Mouse (Mus musculus) gastrocnemius, adult 18-20 months (tissue): Measurements from ENCODE around the gene Wdr17. TPM values are rescaled to one million over a fixed set of nuclear protein-coding genes. Genes with fewer than 3 reads are reported as not detected.
"Not testable (repeated sequence)": the region's sequence is repeated elsewhere in the genome, so short reads cannot be mapped to it uniquely, and the experiment has no call there.

ENCODE experiments used
- DNase-seq: peaks from one replicate; pipeline ENCODE4 v3.0.0; 2021; ENCODE audit warnings: low spot score
- total RNA-seq, 2 experiments: library from RNA; stranded (reverse); gene quantifications; 2 replicates each; pipeline ENCODE4 v1.2.3; 2021

Wdr17 gene
- total RNA-seq, 2 experiments from 2014 or later, result 0.14 TPM; not detected in 1

DNA sequence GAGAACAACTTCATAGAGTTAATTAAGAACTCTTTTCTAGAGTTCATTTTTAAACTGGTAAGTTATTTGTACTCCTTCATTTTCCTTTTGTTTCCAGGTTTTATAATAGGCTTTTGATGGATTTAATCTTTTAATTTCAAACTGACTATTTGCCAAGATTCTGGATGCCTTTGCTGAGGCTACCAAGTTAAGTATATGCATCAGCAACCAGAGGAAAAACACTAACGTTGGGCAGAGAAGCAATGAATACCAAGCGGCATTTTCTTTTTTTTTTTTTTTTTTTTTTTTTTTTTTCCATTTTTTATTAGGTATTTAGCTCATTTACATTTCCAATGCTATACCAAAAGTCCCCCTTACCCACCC is 94.3 kb downstream of the Wdr17 start:
- no peak for DNase-seq

DNA sequence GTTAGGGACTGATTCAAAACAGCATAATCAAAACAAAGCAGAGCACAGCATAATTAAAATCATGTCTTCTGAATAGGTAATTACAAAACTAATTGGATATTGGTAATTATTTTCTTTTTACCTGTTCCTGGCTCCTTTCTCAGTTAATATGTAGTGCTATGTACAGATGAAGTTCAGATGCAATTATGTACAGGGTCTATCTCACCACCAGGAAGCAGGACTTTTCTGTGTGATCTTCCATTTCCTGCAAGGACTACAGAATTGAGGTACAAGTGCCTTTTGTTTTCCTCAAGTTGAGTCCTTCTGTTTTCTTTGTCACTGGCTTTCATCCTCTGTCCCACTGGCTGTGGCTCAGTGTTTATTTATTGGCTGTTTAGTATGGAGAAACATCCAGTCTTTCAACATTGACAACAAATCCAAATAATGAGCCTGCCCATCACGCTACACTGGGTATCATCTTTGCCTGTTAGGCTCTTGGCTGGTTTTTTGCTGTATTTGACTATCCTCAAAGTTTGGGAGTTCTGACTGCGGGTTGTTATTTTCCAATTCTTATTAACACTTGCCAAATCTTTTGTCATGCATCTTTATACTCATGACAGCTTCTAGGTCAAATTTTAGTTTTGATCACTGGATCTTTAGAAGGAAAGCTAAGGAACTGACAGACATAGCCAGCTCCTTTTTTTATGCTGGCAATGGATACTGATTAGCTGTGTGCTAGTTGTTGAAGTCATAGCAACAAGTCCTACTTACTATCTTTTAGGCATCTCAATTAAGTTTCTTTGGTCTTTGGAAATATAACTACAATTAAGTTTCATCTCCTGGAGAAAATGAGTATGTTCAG is 94.9 kb downstream of the Wdr17 start:
- DNase-seq, result no peak

DNA sequence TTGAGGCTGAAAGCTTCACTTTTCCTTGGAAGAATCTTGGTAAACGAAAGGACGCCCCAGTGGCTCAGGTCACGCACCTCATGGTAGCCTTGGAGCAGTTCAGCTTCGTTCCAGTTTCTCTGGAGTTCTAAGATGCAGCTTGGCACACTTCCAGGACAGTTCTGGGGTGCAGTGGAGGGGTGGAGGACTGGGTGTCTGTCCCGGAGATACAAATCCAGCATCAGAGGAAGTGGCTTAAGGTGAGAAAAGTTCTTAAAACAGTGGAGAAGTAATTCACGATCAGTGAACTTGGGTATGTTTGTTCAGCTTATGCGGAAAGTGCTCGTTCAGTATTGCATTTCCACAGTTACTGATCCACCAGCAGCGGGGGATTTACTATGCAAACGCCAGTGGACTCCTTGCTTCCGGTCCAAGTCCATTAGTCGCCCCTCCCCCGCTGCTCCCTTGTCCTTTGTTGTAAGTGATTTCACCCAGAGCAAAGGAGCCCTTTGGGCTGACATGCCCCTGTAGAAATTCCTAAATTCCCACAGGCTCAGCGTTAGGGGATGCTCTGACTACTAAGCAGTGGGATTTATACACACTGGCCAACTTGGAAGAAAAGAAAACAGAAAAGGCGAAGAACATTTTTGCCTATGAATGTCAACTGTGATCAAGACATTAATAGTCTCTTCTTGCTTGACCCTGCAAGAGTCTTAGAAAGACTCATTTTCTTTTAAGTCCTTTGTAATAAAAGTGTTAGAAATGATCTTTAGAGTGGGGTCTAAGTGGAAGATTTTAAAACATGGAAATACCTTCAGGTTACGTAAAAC is 106.6 kb downstream of the Wdr17 start:
- DNase-seq, result no peak

DNA sequence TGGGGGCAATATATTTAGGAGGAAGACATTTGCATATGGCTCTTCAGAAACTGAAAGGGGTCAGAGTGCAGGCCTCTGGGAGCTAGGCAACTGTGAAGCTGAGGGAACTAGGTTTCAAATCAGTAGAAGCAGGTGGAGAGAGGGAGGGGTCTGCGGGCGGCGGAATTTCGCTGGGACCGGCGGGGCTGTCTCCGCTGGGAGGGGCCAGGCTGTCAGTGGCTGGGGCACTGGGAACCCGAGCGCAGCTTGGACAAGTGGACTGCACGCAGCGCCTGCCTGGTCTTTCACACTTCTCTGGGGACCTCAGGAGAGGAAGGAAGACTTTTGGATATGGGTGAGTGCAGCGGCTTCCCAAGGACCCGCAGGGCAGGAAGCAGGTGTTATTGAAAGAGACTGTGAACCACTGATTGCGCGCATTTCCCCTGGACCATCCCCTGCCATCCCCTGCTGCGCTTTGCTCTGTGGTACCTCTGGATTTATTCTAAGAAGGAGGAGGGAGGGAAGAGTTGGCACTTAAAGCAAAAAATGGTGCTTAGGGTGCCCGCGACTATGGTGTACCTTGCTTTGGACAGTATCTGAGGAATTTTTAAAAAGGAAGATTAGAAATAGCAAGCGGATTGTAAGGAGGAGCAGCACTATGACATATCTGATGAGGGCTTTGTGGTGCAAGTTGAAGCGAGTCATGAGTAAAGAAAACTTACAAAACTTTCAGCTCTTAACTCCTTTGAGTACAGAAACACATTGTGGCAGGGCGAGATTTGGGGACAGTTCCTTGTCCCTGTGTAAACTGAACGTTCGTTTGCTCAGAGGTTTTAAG is 107.5 kb downstream of the Wdr17 start:
- no peak for DNase-seq

DNA sequence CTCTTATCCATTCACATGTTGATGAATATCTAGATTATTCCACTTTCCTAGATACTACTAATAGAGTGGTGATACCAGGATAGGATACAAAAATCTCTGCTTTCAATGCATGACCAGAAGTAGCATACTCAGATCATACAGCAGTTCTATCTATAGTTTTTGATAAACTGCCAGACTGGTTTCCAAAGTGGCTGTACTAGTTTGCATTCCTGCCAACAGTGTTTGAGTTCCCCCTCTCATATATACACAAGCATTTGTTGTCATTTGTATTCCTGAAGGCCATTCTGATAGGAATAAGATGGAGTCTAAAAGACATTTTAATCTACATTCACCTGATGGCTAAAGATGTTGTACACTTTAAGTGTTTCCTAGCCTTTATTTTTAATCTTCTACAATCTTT is 110.0 kb downstream of the Wdr17 start:
- DNase-seq, result no peak

DNA sequence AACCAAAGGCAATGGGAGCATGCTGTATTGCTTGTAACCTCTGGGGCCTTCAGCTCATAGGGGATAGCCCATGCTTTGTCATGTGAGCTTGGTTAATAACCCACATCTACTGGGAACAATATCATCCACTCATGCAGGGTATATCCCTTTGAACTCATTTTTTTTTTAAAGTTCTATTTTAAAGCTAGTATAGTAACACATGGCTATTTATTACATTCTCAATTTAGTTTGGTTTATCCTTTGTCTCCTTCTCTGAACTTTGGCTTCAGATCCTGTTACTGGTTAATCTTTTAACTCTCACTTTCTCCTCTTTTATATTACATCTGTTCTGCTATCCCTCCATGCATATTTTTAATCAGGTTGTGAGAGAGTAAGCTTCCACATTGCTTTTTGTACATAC is 110.7 kb downstream of the Wdr17 start:
- no peak for DNase-seq

DNA sequence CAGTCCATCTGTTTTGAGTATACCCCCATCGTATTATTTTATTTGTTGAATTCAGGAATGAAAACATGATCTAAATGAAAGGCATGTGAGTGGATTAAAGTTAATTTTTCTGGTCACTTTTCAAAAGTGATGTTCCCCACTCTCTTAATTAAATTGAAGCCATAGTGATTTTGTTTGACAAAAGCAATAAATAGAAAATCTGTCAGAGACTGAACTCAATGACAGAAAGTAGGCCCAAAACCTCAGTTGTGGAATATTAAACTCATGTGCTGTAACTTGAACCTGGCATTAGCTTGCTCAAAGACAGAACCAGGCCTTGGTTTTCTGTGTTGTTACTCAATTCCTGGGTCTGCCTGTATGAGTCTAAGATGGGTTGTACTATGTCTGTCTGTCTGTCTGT is 129.3 kb downstream of the Wdr17 start:
- no peak for DNase-seq

DNA sequence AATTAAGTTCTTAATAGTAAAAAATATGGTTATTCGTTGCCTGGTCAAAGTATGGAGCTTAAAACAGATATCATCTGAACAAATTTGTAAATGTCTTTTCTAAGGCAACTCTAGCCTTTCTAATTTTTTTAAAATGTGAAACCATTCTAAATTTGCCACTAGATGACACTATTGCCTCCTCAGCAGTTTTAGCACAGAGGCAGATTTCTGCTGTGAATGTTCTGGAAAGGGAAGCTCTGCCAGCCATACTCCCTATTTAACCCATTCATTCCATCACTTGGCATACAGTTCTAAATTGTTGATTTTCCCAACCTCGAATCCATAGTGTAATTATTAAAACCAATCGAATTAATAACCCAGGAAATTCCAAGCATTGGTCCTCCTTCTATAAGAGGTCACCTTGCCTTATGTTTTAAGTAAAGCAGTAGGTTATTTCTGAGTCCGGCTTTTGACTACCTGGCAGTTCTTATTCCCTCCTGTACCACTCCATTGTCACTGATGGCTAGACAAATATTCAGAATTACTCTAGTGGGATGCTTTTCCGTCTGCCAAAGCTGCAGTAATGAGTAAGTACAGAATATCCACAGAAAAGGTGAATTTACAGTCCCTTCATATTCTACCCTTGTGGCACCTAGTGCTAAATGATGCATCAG is 150.2 kb downstream of the Wdr17 start:
- no peak for DNase-seq

DNA sequence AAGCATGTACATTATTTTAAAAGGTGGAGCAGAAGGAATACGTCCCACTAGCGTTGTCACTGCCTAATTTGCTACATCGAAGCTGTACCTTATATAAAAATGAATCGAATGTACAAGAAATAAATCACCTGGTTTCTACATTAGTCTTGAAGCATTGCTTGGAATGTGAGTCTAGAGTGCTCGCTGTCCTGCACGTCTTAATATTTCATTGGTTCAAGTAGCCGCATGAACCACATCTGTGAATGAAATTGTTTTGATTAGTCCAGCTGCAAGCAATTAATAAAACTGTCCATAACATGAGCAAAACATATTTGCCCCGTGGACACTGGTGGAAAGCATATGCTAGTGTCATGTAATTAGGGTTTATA is 162.3 kb downstream of the Wdr17 start:
- no peak for DNase-seq

DNA sequence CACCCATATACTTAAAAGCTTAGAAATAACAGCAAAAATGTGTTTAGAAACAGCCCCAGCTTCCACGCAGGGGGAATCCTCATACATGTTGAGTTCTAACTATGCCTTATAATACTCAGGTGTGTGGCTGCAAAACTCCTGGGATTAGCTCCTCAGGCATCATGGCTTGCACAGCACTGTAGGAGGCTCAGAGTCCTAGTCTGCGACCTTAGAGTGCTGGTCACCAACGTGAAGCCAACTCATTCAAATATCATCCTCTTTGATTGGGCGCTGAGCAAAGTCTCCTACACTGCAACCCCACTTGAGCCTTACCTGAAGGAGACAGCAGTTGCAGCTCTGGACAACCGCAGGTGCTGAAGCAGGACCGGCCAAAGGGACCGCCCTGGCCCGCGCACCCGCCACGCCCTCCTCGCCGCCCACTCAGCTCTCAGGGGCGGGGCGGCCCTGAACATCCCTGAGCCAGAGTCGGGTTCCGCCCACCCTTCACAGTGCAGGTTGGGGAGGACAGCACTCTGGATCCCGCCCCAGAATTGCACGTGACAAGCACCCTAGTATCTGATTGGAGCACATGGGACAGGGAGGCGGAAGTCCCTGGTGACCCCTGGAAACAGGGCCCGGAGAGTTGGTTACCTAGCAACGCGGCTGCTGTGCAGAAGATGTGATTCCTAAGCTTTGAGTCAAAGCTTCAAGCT is 162.9 kb downstream of the Wdr17 start:
- DNase-seq, result peak; percentile 83

DNA sequence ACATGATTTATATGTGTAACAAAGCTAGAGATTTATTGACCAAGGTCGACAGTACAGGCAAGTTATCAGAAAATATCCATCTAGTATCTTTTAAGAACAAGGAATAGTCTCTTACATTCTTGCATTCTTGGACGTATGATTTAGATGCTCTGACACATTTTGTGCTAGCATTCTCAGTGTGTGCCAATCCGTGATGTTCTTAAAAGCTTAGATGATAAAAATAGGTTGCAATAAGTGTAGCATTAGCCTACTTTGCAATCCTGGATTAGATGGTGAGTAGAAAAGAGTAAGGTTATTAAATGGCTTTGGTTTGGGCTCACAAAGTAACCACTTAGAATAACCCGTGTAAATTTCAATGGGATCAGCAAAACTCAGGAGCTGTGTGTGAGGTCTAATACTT is 168.5 kb downstream of the Wdr17 start:
- DNase-seq, result no peak

DNA sequence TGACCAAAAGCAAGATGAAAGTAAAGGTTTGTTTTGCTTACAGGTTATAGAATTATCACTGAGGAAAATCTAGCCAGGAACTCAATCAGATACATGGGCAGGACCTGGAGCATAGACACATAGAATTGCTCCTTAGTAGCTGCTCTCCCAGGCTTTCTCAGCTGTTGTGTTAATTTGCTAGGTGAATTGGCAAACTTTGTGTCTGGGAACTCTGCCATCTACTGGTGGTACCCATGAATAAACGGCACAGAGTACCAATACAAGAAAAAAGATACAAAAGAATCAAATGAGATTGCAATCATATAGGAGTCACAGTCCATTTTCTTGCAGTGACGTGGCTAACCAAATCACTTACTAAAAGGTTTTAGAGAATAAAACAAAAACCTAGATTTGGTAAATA is 181.2 kb downstream of the Wdr17 start:
- no peak for DNase-seq

DNA sequence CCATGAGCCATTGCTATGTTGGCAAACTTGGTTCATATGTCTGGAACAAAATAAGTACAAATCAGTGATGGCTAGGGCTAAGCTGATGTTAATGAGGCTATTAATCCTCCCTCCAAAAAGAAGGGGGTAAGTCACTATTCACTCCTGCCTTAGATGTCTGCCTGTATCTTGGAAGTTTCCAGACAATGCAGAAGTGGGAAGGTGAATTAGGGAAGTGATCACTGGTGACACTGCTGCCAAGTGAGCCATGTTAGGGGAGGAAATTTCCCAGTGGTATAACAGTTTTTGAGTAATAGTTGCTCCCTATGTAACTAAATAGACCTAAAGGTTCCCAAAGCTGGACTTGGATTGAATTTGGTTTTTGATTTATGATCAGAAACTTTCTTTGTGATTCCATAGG is 215.2 kb downstream of the Wdr17 start:
- DNase-seq, result no peak

DNA sequence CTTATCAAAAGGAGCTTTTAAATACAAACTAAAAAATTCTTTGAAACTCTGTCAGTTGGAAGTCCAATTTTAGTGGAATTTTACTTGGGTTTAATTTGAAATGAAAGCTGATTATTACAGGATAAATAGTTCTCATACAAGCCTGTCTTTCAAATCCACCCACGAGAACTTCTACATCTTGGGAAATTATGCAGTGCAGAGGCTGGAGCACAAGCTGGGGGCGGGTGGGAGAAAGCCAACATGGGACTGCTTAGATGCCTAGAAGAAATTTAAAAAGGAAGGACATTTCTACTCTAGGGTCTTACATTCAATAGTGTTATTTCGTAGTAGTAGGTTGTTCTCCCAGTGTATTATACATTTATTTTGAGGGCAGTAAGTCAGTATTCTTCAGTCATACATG is 219.2 kb downstream of the Wdr17 start:
- DNase-seq, result no peak

DNA sequence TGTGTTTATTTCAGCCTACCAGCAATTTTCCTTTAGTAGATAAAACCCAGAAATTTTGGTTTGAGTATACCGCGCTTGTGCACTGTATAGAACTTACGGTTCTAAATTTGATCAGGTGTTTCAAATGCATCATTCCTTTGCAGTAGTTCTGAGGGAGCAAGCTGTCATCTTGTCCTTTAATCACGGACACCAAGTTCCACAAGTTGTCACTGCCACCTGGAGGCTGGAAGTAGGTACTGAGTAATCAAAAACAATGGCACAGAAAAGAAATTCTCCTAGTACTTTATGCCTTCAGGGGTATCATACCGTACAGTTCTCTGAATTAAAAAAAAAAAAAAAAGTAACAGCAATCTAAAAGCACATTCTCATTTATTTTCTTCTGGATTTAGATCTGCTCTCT is 226.3 kb downstream of the Wdr17 start:
- peak; percentile 57 for DNase-seq

DNA sequence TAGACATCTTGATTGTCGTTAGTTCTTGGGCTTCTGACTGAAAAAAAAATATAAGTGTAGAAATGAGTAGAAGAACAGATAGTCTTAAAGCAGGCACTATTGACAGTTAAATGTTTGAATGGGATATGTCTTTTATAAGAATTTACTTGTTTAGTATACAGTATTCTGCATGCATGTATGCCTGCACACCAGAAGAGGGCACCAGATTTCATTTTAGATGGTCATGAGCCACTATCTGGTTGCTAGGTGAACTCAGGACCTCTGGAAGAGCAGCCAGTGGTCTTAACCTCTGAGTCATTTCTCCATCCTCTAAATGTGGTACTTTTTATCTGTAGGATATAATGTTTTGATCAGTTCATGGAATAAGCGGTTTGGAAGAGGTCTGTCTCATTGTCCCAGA is 227.3 kb downstream of the Wdr17 start:
- no peak for DNase-seq

DNA sequence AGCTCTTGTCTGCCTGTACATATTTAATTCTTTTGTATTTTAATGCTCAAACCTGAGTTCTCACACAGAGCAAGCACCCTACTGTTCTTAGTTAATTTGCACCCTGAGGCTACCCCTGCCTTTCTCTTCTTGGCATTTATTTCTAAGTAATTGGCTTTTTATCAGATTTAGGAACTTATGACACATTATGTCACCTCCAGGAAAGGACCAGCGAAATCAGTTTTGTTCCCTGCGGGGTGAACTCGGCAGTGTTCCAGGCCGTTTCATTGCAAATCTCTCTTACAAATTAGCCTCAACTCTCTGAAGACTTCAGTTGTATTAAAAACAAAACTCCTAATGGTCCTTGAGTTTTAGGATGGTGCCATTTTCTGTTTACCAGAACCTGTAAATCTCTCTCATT is 248.3 kb downstream of the Wdr17 start:
- no peak for DNase-seq

DNA sequence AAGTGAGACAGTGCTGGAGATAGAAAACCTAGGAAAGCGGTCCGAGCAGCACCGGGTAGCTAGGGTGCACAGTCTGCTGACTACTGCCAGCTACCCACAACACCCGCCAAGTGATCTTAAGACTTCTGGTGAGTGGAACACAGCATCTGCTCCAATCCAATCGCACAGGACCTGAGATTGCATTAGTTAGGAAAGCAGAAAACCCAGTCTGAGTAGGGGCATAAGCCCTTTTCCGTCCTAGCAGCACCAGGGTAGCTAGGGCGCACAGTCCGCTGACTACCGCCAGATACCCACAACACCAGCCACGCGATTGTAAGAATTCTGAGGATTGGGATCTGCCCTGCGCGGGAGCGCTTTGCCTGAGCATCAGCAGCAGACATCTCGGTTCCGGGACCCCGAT is 270.3 kb downstream of the Wdr17 start:
- not testable (repeated sequence) for DNase-seq

DNA sequence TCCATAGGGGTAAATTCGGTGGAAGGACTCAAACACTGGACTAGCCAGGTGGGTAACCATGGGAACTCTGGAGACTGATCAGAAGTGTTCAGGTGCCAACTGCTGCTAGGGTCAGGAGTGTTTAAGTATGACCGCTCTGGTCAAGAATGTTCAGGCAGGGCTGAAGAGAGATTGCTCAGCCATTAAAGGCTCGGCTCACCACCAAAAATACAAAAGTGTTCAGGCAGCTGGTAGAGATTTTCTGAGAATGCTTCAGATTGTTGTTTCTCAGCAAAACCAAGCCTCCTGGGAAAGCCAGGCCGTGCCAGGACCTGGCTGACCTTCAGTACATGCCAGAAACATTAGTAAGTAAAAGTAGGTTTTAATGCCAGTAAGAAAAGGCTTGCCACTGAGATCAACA is 276.7 kb downstream of the Wdr17 start:
- DNase-seq, result peak; percentile 44

DNA sequence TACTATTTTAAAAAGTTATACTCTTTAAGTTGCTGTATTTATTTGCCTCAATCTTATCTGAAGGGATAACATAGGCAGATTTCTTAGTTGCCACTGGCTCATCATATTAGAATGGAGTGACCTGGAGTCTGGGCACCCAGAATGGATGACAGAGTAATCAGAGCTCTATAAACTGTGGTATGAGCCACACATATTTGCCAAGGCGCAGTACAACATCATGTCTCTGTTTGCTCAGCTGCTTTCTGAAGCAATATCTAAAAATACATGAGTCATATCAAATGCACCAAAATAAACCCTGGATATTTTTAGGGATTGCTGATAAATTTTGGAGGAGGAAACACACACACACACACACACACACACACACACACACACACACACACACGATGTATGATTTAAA is 277.6 kb downstream of the Wdr17 start:
- DNase-seq, result peak; percentile 58

DNA sequence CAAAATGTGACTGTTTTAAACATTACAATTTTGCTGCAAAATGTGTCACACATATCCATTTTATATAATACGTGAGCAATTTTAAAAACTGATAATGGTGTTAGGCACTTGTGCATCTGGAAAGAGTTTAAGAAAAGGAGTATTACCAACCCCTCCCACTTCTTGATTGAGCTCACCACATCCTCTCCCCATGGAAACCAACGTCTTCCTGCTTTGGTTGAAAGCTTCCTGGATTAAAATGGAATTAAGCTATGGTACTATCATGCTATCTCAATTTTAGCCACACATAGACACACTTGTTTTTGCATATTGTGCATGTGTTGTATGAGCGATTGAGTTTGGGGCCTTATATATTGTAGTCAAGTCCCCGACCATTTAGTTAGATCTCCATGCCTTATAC is 283.5 kb downstream of the Wdr17 start:
- DNase-seq, result no peak
